Comparison of ENCODE assay signal across 20 mouse cellular contexts in genomic region chr5:59138721-59139120, GRCm38 (mm10).
A peak's percentile ranks its signal among the peaks of the same experiment; 100 is the strongest.
DNase-seq lines count a peak whose midpoint lies in the region; ATAC-seq lines count a peak whose summit lies in the region.
"Had no signal": no experiment of that assay in that cellular context is flagged by ENCODE, and none has a peak within 500 bp of the region (broad histone marks: within the 10 kb centered on the region; RNA-seq: fewer than 3 reads in every experiment).

No protein-coding gene starts in this region.

- H3K36me3 ChIP-seq in forebrain, embryonic 11.5 days (ENCODE audit: control insufficient read depth, insufficient read depth, low read length): no peaks in the 10 kb centered on the region
- H3K36me3 ChIP-seq in forebrain, embryonic 13.5 days (ENCODE audit: poor library complexity, severe bottlenecking): no peaks in the 10 kb centered on the region
- no peaks in the 10 kb centered on the region for H3K36me3 ChIP-seq in limb, embryonic 13.5 days
- H3K36me3 ChIP-seq in limb, embryonic 10.5 days: no peaks in the 10 kb centered on the region

- no peak overlapping the region for H3K27ac ChIP-seq in forebrain, embryonic 11.5 days (ENCODE audit: low read depth, low read length)
- no peak overlapping the region for H3K27ac ChIP-seq in forebrain, embryonic 13.5 days
- H3K27ac ChIP-seq in limb, embryonic 13.5 days: no peak overlapping the region
- H3K27ac ChIP-seq in limb, embryonic 10.5 days: no peak overlapping the region

- H3K9me3 ChIP-seq in forebrain, embryonic 11.5 days (ENCODE audit: control insufficient read depth, low read length): no peaks in the 10 kb centered on the region
- H3K9me3 ChIP-seq in forebrain, embryonic 13.5 days (replicated peaks): no peaks in the 10 kb centered on the region
- H3K9me3 ChIP-seq in limb, embryonic 13.5 days: no peaks in the 10 kb centered on the region
- no peaks in the 10 kb centered on the region for H3K9me3 ChIP-seq in limb, embryonic 10.5 days (replicated peaks)

- H3K27me3 ChIP-seq in forebrain, embryonic 11.5 days (ENCODE audit: control insufficient read depth, insufficient read depth, low read length): no peaks in the 10 kb centered on the region
- no peaks in the 10 kb centered on the region for H3K27me3 ChIP-seq in forebrain, embryonic 13.5 days
- H3K27me3 ChIP-seq in limb, embryonic 13.5 days: no peaks in the 10 kb centered on the region
- no peaks in the 10 kb centered on the region for H3K27me3 ChIP-seq in limb, embryonic 10.5 days (ENCODE audit: low read depth, poor library complexity, severe bottlenecking)

- H3K9ac ChIP-seq in forebrain, embryonic 11.5 days (ENCODE audit: low read length): no peak overlapping the region
- H3K9ac ChIP-seq in forebrain, embryonic 13.5 days: no peak overlapping the region
- no peak overlapping the region for H3K9ac ChIP-seq in limb, embryonic 13.5 days

- DNase-seq in forebrain, embryonic 11.5 days (ENCODE audit: low spot score): no peak
- no peak for DNase-seq in limb, embryonic 10.5 days (ENCODE audit: low spot score)
- peak; percentile 36 for DNase-seq in Muller cell, postnatal 12 days (ENCODE audit: inconsistent ontology term)
- peak; percentile 5 for DNase-seq in embryo, embryonic 11.5 days (ENCODE audit: low read depth, low spot score)
- DNase-seq: adrenal gland, postnatal 14 days; cerebellum, adult 8-10 months; gastrocnemius, postnatal 25 days; kidney, adult 11 months; kidney, postnatal 36 days; layer of hippocampus, adult 9-11 months; lung, adult 2 months; lung, postnatal 36 days; thymus, adult 2 months had no signal

- no peak overlapping the region for H3K4me3 ChIP-seq in forebrain, embryonic 11.5 days (ENCODE audit: low read depth, low read length)
- H3K4me3 ChIP-seq in forebrain, embryonic 13.5 days: no peak overlapping the region
- no peak overlapping the region for H3K4me3 ChIP-seq in limb, embryonic 13.5 days
- H3K4me3 ChIP-seq in limb, embryonic 10.5 days: no peak overlapping the region
- H3K4me3 ChIP-seq: erythroblast, embryonic 14.5 days had no signal

- H3K4me1 ChIP-seq in forebrain, embryonic 11.5 days (replicated peaks; ENCODE audit: control insufficient read depth, insufficient read depth, low read length): no peaks in the 10 kb centered on the region
- peaks cover 7% of the 10 kb centered on the region for H3K4me1 ChIP-seq in forebrain, embryonic 13.5 days
- no peaks in the 10 kb centered on the region for H3K4me1 ChIP-seq in limb, embryonic 13.5 days
- no peaks in the 10 kb centered on the region for H3K4me1 ChIP-seq in limb, embryonic 10.5 days

- no peak overlapping the region for H3K4me2 ChIP-seq in forebrain, embryonic 11.5 days (ENCODE audit: low read depth, low read length, severe bottlenecking)
- no peak overlapping the region for H3K4me2 ChIP-seq in forebrain, embryonic 13.5 days
- H3K4me2 ChIP-seq in limb, embryonic 13.5 days (replicated peaks): no peak overlapping the region
- H3K4me2 ChIP-seq: liver, embryonic 11.5 days had no signal

- peak; percentile 70; the same call in 1 of the 2 replicates for ATAC-seq in forebrain, embryonic 11.5 days (replicated peaks; ENCODE audit: low FRiP score)
- ATAC-seq in forebrain, embryonic 13.5 days: no peak
- peak; percentile 75; the same call in 1 of the 2 replicates for ATAC-seq in limb, embryonic 13.5 days (ENCODE audit: low FRiP score, low read depth)
- no peak for ATAC-seq in activated CD4-positive, CD25-positive, alpha-beta regulatory T cell, adult 4 months
- no peak for ATAC-seq in CD4-positive, CD25-positive, alpha-beta regulatory T cell, adult 4 months
- ATAC-seq: hindbrain, embryonic 16.5 days had no signal

- 30% methylated on average over 2 of the region's 2 CpGs for WGBS in forebrain, embryonic 11.5 days
- 20% methylated on average over 2 of the region's 2 CpGs for WGBS in forebrain, embryonic 13.5 days
- WGBS in limb, embryonic 13.5 days: 32% methylated on average over 2 of the region's 2 CpGs
- WGBS in limb, embryonic 10.5 days: 49% methylated on average over 2 of the region's 2 CpGs

Comparison
In these comparisons a context has a peak if more than half of its experiments do, and no peak if none do; other contexts are left out.
1. ATAC-seq: peak in forebrain, embryonic 11.5 days (single experiment) and limb, embryonic 13.5 days (single experiment); none in forebrain, embryonic 13.5 days (single experiment), activated CD4-positive, CD25-positive, alpha-beta regulatory T cell, adult 4 months (single experiment) and CD4-positive, CD25-positive, alpha-beta regulatory T cell, adult 4 months (single experiment).
2. DNase-seq: peak in Muller cell, postnatal 12 days (single experiment) and embryo, embryonic 11.5 days (single experiment); none in forebrain, embryonic 11.5 days (single experiment) and limb, embryonic 10.5 days (single experiment).